Mouse (Mus musculus): ENCODE measurements around the gene Porcn. TPM values are rescaled to one million over a fixed set of nuclear protein-coding genes. Genes with fewer than 3 reads are reported as not detected.

The Porcn gene
- polyA plus RNA-seq, 1 experiment, result 5.3 TPM

DNA sequence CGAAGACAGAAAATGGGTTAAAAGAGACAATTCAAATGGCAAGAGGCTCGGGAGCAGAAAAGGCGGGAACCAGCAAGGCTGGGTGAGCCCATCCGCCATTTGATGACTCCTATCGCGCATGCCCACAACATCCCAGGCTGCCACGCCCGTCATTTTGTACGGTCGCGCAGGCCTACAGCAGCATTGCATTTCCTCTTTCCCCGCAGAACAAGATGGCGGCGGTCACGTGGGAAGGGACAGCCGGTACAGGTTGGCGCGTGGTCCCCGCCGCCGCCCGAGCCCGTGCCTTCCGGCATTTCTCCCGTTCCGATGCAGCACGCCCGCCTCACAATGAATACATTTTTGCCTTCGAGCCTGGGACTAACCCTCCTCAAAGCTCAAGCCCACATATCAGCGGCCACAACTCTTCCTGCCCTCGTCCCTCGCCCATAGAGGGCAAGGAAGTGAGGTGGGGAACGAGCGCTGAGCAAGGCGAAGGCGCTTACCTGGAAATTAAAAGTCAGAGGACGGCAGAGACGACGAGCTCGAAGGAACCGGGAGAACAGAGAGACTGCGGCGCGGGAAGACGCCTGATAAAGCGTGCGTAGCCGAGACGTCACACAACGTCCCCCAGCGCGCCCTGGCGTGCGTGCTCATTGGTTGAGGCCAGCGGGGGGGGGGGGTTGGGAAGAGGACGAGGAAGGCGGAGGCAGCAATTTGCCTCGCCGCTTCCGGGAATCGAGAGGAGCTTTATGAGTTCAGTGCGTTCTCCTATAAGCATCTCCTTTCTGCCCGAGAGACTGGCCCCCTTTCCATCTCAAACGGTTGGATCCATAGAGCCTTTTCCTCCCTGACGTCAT is 61.0 kb downstream of the Porcn start, which contains the start of gene Rbm3:
Rbm3 (minus strand) TSS at position 728 of the 839 bp plus-strand sequence.
- Histone ChIP-seq H3K27me3 (ENCODE audit: control insufficient read depth, insufficient read depth, low read length) (no peaks in the 10 kb centered on the region), H3K36me3 (ENCODE audit: control insufficient read depth, insufficient read depth, low read length) (peaks cover 29% of the 10 kb centered on the region), H3K4me3 (ENCODE audit: control insufficient read depth, insufficient read depth, low read length) (peak within 1 kb of the TSS; percentile 97), H3K27ac (ENCODE audit: control insufficient read depth, insufficient read depth, low read length) (peak within 1 kb of the TSS; percentile 97), H3K4me1 (replicated peaks; ENCODE audit: control insufficient read depth, insufficient read depth, low read length) (peaks cover 9% of the 10 kb centered on the region)
- under 1% methylated on average over 54 of the region's 65 CpGs for WGBS
- TF ChIP-seq POLR2A (IDR thresholded peaks at IDR 0.05; ENCODE audit: control insufficient read depth, extremely low read depth, insufficient read depth, low read length, poor library complexity) (peak; percentile 53; the same call in 1 of the 2 replicates), CTCF (IDR thresholded peaks at IDR 0.05; ENCODE audit: borderline replicate concordance, control insufficient read depth, extremely low read depth, insufficient read depth, low read length, poor library complexity) (no peak)
- peak; percentile 83 for DNase-seq

Other genes starting within 250 kb of the Porcn start
- gene Gata1, start 228.5 kb downstream of the Porcn start, polyA plus RNA-seq (2012; rRNA removed), result 2.7 and 2.9 TPM in 2 replicates
- gene Glod5, start 188.0 kb downstream of the Porcn start, polyA plus RNA-seq (2012; rRNA removed), result not detected in 2 replicates
- gene Suv39h1, start 131.8 kb downstream of the Porcn start, polyA plus RNA-seq (2012; rRNA removed), result 69.4 and 74.6 TPM in 2 replicates
- gene Was, start 116.0 kb downstream of the Porcn start, polyA plus RNA-seq (2012; rRNA removed), result 88.5 and 102 TPM in 2 replicates
- gene Wdr13, start 73.6 kb downstream of the Porcn start, polyA plus RNA-seq (2012; rRNA removed), result 128 and 141 TPM in 2 replicates
- 220 and 225 TPM in 2 replicates for gene Rbm3, start 60.6 kb downstream of the Porcn start, polyA plus RNA-seq (2012; rRNA removed)
- gene Tbc1d25, start 30.3 kb downstream of the Porcn start, polyA plus RNA-seq (2012; rRNA removed), result 35.0 and 36.3 TPM in 2 replicates
- 71.1 and 98.2 TPM in 2 replicates for gene Ebp, start 13.0 kb downstream of the Porcn start, polyA plus RNA-seq (2012; rRNA removed)
- gene Ftsj1, start 45.9 kb upstream of the Porcn start, polyA plus RNA-seq (2012; rRNA removed), result 50.2 and 50.9 TPM in 2 replicates
- 0.27 and 0.36 TPM in 2 replicates for gene Slc38a5, start 64.6 kb upstream of the Porcn start, polyA plus RNA-seq (2012; rRNA removed)
- not detected in 2 replicates for gene Ssxb10, start 120.9 kb upstream of the Porcn start, polyA plus RNA-seq (2012; rRNA removed)
- not detected in 2 replicates for gene Ssxb9, start 160.5 kb upstream of the Porcn start, polyA plus RNA-seq (2012; rRNA removed)
- gene Ssxb1, start 206.8 kb upstream of the Porcn start, polyA plus RNA-seq (2012; rRNA removed), result not detected in 2 replicates